Comparison of ENCODE assay signal across 9 mouse cellular contexts in the genomic region with DNA sequence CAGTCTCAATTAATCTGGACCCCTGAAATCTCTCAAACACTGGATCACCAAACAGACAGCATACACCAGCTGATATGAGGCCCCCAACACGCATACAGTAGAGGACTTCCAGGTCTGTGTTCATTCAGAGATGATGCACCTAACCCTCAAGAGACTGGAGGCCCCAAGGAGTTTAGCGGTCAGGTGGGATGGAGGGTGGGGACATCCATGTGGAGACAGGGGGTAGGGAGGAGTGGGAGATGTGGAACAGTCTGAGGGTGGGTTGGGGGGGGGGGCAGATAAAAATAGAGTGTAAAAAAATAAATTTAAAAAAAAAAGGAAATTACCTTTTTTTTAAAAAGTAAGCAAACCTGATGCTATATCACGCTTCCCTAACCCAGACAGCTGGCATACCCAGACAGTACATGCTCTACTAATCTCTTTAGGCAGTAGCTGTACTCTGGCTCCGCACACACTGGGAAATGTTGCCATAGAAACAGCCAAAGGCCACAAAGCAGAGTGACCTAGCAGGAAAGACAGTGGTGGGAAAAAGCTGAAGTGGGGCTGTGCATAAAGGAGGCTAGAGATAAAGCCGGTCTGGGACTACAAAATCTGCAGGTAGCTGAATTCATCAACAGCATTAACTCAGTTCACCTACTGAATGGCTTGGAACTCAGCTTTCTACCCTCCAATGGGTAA. TPM values are rescaled to one million over a fixed set of nuclear protein-coding genes. Genes with fewer than 3 reads are reported as not detected.
DNase-seq lines count a peak whose midpoint lies in the region; ATAC-seq and TF ChIP-seq lines count a peak whose summit lies in the region.
"Had no signal": no experiment of that assay in that cellular context is flagged by ENCODE, and none has a peak within 500 bp of the region (broad histone marks: within the 10 kb centered on the region; RNA-seq: fewer than 3 reads in every experiment).

No protein-coding gene starts in this region.

- H3K9ac ChIP-seq in MEL (ENCODE audit: control insufficient read depth, low read depth, low read length, poor library complexity, severe bottlenecking), result no peak overlapping the region
- H3K9ac ChIP-seq in hindbrain, embryonic 13.5 days, result no peak overlapping the region
- no peak overlapping the region for H3K9ac ChIP-seq in liver, embryonic 13.5 days

- no peak for TF ChIP-seq CTCF in MEL (IDR thresholded peaks at IDR 0.05 in 2 of 3, conservative IDR thresholded peaks at IDR 0.05 in 1 of 3; ENCODE audit: control insufficient read depth in 1 of 3, insufficient read depth in 1 of 3, low read depth in 2 of 3, low read length in 3 of 3, poor library complexity in 1 of 3, severe bottlenecking in 1 of 3)
- no peak for TF ChIP-seq CTCF in brain, embryonic 14.5 days (IDR thresholded peaks at IDR 0.05; ENCODE audit: borderline replicate concordance, extremely low read depth, insufficient read depth, insufficient read length)

- 40% methylated on average over 5 of the region's 5 CpGs for WGBS in hindbrain, embryonic 13.5 days
- 34% methylated on average over 5 of the region's 5 CpGs for WGBS in liver, embryonic 13.5 days (ENCODE audit: insufficient replicate concordance)

- no peak for TF ChIP-seq RAD21 in MEL (IDR thresholded peaks at IDR 0.05; ENCODE audit: low read depth, low read length)

- peaks cover 0 to 31% of the 10 kb centered on the region in 2 experiments; a peak in 2 of 4 replicates for H3K36me3 ChIP-seq in MEL (ENCODE audit: control insufficient read depth in 1 of 2, insufficient read depth in 2 of 2, low read length in 2 of 2)
- no peaks in the 10 kb centered on the region for H3K36me3 ChIP-seq in hindbrain, embryonic 13.5 days
- H3K36me3 ChIP-seq in liver, embryonic 13.5 days, result no peaks in the 10 kb centered on the region

- peak overlapping the region; percentile 10; the same call in 1 of the 2 replicates for H3K4me2 ChIP-seq in hindbrain, embryonic 13.5 days
- H3K4me2 ChIP-seq in liver, embryonic 13.5 days, result no peak overlapping the region

- no peak for TF ChIP-seq POLR2A in MEL (IDR thresholded peaks at IDR 0.05; ENCODE audit: control insufficient read depth in 1 of 2, insufficient read depth in 1 of 2, low read depth in 1 of 2, low read length in 2 of 2, poor library complexity in 1 of 2)
- no peak for TF ChIP-seq POLR2A in brain, embryonic 14.5 days (IDR thresholded peaks at IDR 0.05; ENCODE audit: borderline replicate concordance, extremely low read depth, insufficient read depth, insufficient read length, poor library complexity, severe bottlenecking)

- H3K4me3 ChIP-seq in MEL (ENCODE audit: control insufficient read depth in 1 of 2, insufficient read depth in 1 of 2, low read depth in 2 of 2, low read length in 2 of 2), result no peak overlapping the region
- H3K4me3 ChIP-seq in hindbrain, embryonic 13.5 days, result no peak overlapping the region
- H3K4me3 ChIP-seq in liver, embryonic 13.5 days (replicated peaks), result no peak overlapping the region

- DNase-seq in MEL (ENCODE audit: low read depth, low spot score), result peak; percentile 56
- peak; percentile 88 for DNase-seq in brain, embryonic 14.5 days (ENCODE audit: low read depth)
- no peak for DNase-seq in liver, embryonic 13.5 days
- DNase-seq in frontal cortex, postnatal 14 days (ENCODE audit: low spot score in 2 of 2), result no peak
- no peak for DNase-seq in left cerebral cortex, postnatal 4 days
- DNase-seq in ovary, postnatal 10 days (ENCODE audit: low spot score), result no peak

- intact Hi-C loops in left cerebral cortex, postnatal 4 days (cut with DNase I), result no loop called here

- no peaks in the 10 kb centered on the region for H3K79me2 ChIP-seq in MEL (ENCODE audit: control insufficient read depth, insufficient read depth, low read length, poor library complexity)

- H3K27ac ChIP-seq in MEL (ENCODE audit: control insufficient read depth, low read depth, low read length), result no peak overlapping the region
- H3K27ac ChIP-seq in hindbrain, embryonic 13.5 days, result peak overlapping the region; percentile 44; the same call in 1 of the 2 replicates
- H3K27ac ChIP-seq in liver, embryonic 13.5 days, result no peak overlapping the region

- no peaks in the 10 kb centered on the region for H3K9me3 ChIP-seq in MEL (replicated peaks; ENCODE audit: insufficient read depth, low read length)
- H3K9me3 ChIP-seq in hindbrain, embryonic 13.5 days, result no peaks in the 10 kb centered on the region
- H3K9me3 ChIP-seq in liver, embryonic 13.5 days (replicated peaks), result no peaks in the 10 kb centered on the region

- H3K27me3 ChIP-seq in MEL (ENCODE audit: control insufficient read depth in 1 of 2, insufficient read depth in 2 of 2, low read length in 2 of 2), result no peaks in the 10 kb centered on the region; a peak in 1 of 4 replicates
- H3K27me3 ChIP-seq in hindbrain, embryonic 13.5 days, result peaks cover 21% of the 10 kb centered on the region
- peaks cover 14% of the 10 kb centered on the region for H3K27me3 ChIP-seq in liver, embryonic 13.5 days

- peaks cover 13 to 32% of the 10 kb centered on the region in 2 experiments for H3K4me1 ChIP-seq in MEL (ENCODE audit: control insufficient read depth in 1 of 2, insufficient read depth in 2 of 2, low read length in 2 of 2)
- peaks cover 18% of the 10 kb centered on the region; the same call in 1 of the 2 replicates for H3K4me1 ChIP-seq in hindbrain, embryonic 13.5 days (replicated peaks)
- H3K4me1 ChIP-seq in liver, embryonic 13.5 days (replicated peaks), result peaks cover 5% of the 10 kb centered on the region; the same call in 1 of the 2 replicates

- TF ChIP-seq EP300 in MEL (IDR thresholded peaks at IDR 0.05; ENCODE audit: low read depth in 1 of 2, low read length in 2 of 2), result no peak

- ATAC-seq in hindbrain, embryonic 13.5 days (ENCODE audit: low FRiP score), result peak; percentile 91
- ATAC-seq in liver, embryonic 13.5 days (ENCODE audit: low read depth), result peak; percentile 47; the same call in 1 of the 2 replicates
- ATAC-seq in megakaryocyte, adult 5-6 weeks (ENCODE audit: poor library complexity, severe bottlenecking), result no peak

TF ChIP-seq in MEL, 35 proteins besides CTCF, POLR2A, EP300 and RAD21:
- no peak for TF ChIP-seq MAX (IDR thresholded peaks at IDR 0.05; ENCODE audit: low read length)
- TF ChIP-seq TAL1 (IDR thresholded peaks at IDR 0.05; ENCODE audit: low read length), result peak; percentile 19
- TF ChIP-seq ETS1 (IDR thresholded peaks at IDR 0.05; ENCODE audit: low read depth, low read length), result 0 out of 2 replicates have a peak, but pooled peaks have one; percentile 29

RNA-seq across cellular contexts. Expression of gene Stx3, which starts 7.4 kb away (rescaled TPM):
- total RNA-seq in MEL (2012; rRNA removed), result 0.33 and 0.73 TPM in 2 replicates
- 1 to 10 TPM in 1 of 2 experiments, not detected in 1; 3.0 TPM for polyA plus RNA-seq in MEL (2012; ENCODE audit: insufficient read depth in 1 of 2, insufficient read length in 2 of 2, low read depth in 1 of 2, low replicate concordance in 2 of 2, missing spikeins in 1 of 2)
- 29.7 and 35.7 TPM in 2 replicates for polyA plus RNA-seq in brain, embryonic 14.5 days (2012; rRNA removed)
- 11.3 and 12.8 TPM in 2 replicates for polyA plus RNA-seq in hindbrain, embryonic 13.5 days (2015; fragmentation: Nextera tagmentation; extraction: Ambion mirVana)
- polyA plus RNA-seq in liver, embryonic 13.5 days (2015; fragmentation: Nextera tagmentation; extraction: Ambion mirVana), result 1.9 and 2.0 TPM in 2 replicates
- total RNA-seq in megakaryocyte, adult 5-6 weeks (2015), result 27.6 and 28.5 TPM in 2 replicates
- total RNA-seq in megakaryocyte, adult 5-6 weeks (2017), result 30.4 and 31.5 TPM in 2 replicates
- 10 to 100 TPM; 20.0 to 22.9 TPM for total RNA-seq in left cerebral cortex, postnatal 4 days (2021)

RNA-seq across cellular contexts. Expression of gene Olfr1417, which starts 27.2 kb away (rescaled TPM):
- total RNA-seq in MEL (2012; rRNA removed), result not detected in 2 replicates
- polyA plus RNA-seq in MEL (2012; ENCODE audit: insufficient read depth in 1 of 2, insufficient read length in 2 of 2, low read depth in 1 of 2, low replicate concordance in 2 of 2, missing spikeins in 1 of 2), result not detected
- polyA plus RNA-seq in brain, embryonic 14.5 days (2012; rRNA removed), result 0.05 TPM in 1 of 2 replicates, not detected in the other
- not detected in 2 replicates for polyA plus RNA-seq in hindbrain, embryonic 13.5 days (2015; fragmentation: Nextera tagmentation; extraction: Ambion mirVana)
- not detected in 2 replicates for polyA plus RNA-seq in liver, embryonic 13.5 days (2015; fragmentation: Nextera tagmentation; extraction: Ambion mirVana)
- total RNA-seq in megakaryocyte, adult 5-6 weeks (2015), result not detected in 2 replicates
- not detected in 2 replicates for total RNA-seq in megakaryocyte, adult 5-6 weeks (2017)
- not detected for total RNA-seq in left cerebral cortex, postnatal 4 days (2021)
- polyA plus RNA-seq: spleen, adult 2 months had no signal

RNA-seq across cellular contexts. Expression of gene Mrpl16, which starts 41.6 kb away (rescaled TPM):
- total RNA-seq in MEL (2012; rRNA removed), result 58.3 and 59.6 TPM in 2 replicates
- 10 to 100 TPM in 1 of 2 experiments, not detected in 1; 46.8 TPM for polyA plus RNA-seq in MEL (2012; ENCODE audit: insufficient read depth in 1 of 2, insufficient read length in 2 of 2, low read depth in 1 of 2, low replicate concordance in 2 of 2, missing spikeins in 1 of 2)
- 28.6 and 31.2 TPM in 2 replicates for polyA plus RNA-seq in brain, embryonic 14.5 days (2012; rRNA removed)
- polyA plus RNA-seq in hindbrain, embryonic 13.5 days (2015; fragmentation: Nextera tagmentation; extraction: Ambion mirVana), result 44.3 and 44.9 TPM in 2 replicates
- 53.8 and 55.6 TPM in 2 replicates for polyA plus RNA-seq in liver, embryonic 13.5 days (2015; fragmentation: Nextera tagmentation; extraction: Ambion mirVana)
- 34.2 and 38.7 TPM in 2 replicates for total RNA-seq in megakaryocyte, adult 5-6 weeks (2015)
- 50.3 and 50.5 TPM in 2 replicates for total RNA-seq in megakaryocyte, adult 5-6 weeks (2017)
- 10 to 100 TPM; 37.8 to 39.7 TPM for total RNA-seq in left cerebral cortex, postnatal 4 days (2021)

RNA-seq across cellular contexts. Expression of gene Olfr1418, which starts 49.0 kb away (rescaled TPM):
- total RNA-seq in MEL (2012; rRNA removed), result 0.03 TPM in 1 of 2 replicates, not detected in the other
- polyA plus RNA-seq in MEL (2012; ENCODE audit: insufficient read depth in 1 of 2, insufficient read length in 2 of 2, low read depth in 1 of 2, low replicate concordance in 2 of 2, missing spikeins in 1 of 2), result not detected
- polyA plus RNA-seq in brain, embryonic 14.5 days (2012; rRNA removed), result not detected in 2 replicates
- polyA plus RNA-seq in hindbrain, embryonic 13.5 days (2015; fragmentation: Nextera tagmentation; extraction: Ambion mirVana), result not detected in 2 replicates
- polyA plus RNA-seq in liver, embryonic 13.5 days (2015; fragmentation: Nextera tagmentation; extraction: Ambion mirVana), result not detected in 2 replicates
- not detected in 2 replicates for total RNA-seq in megakaryocyte, adult 5-6 weeks (2015)
- total RNA-seq in megakaryocyte, adult 5-6 weeks (2017), result not detected in 2 replicates
- not detected for total RNA-seq in left cerebral cortex, postnatal 4 days (2021)
- polyA plus RNA-seq: spleen, adult 2 months had no signal

Comparison
In these comparisons a context has a peak if more than half of its experiments do, and no peak if none do; other contexts are left out.
1. DNase-seq: peak in MEL (single experiment) and brain, embryonic 14.5 days (single experiment); none in liver, embryonic 13.5 days (single experiment), frontal cortex, postnatal 14 days (0 of 2), left cerebral cortex, postnatal 4 days (single experiment) and ovary, postnatal 10 days (single experiment).